Mouse (Mus musculus) myocyte (in vitro differentiated cells): ENCODE results near the gene Plppr5.

Source experiments
- MAX ChIP-seq: IDR thresholded peaks from one replicate; pipeline ENCODE4 v1.6.1; 2011; ENCODE audit warnings: low read depth, mild to moderate bottlenecking, control low read depth
- TCF12 ChIP-seq: IDR thresholded peaks from one replicate; pipeline ENCODE4 v1.6.1; 2011; ENCODE audit warnings: mild to moderate bottlenecking, control low read depth; ENCODE audit not compliant: poor library complexity, insufficient read depth, severe bottlenecking

GRCm38 (mm10) chr3:117679189-117679588 is 104.6 kb downstream of the Plppr5 start:
- TF ChIP-seq TCF12 (no peak), MAX (no peak)
